Mouse (Mus musculus) E14TG2a.4 (cell line): ENCODE measurements around the gene Celf6.

Source experiments
- H3K27me3 ChIP-seq: 2 replicates; pipeline ENCODE4 v1.6.1; 2014; ENCODE audit warnings: low read length, control low read depth; ENCODE audit not compliant: insufficient read depth
- H3K36me3 ChIP-seq: 2 replicates; pipeline ENCODE4 v1.6.1; 2014; ENCODE audit warnings: low read length, control low read depth; ENCODE audit not compliant: insufficient read depth
- H3K4me1 ChIP-seq: replicated peaks from 2 replicates; pipeline ENCODE4 v1.6.1; 2014; ENCODE audit warnings: low read depth, low read length, control low read depth
- H3K4me3 ChIP-seq: replicated peaks from 2 replicates; pipeline ENCODE4 v1.5.1; 2014; ENCODE audit warnings: mild to moderate bottlenecking, low read length
- H3K9me3 ChIP-seq: 2 replicates; pipeline ENCODE4 v1.6.1; 2014; ENCODE audit warnings: low read length, control low read depth
- CTCF ChIP-seq: conservative IDR thresholded peaks from 2 replicates; pipeline ENCODE4 v1.5.1; 2014; ENCODE audit warnings: low read length
- NANOG ChIP-seq: IDR thresholded peaks from 2 replicates; pipeline ENCODE4 v1.6.1; 2014; ENCODE audit warnings: borderline replicate concordance, low read length, mixed read lengths
- POU5F1 ChIP-seq: IDR thresholded peaks from 2 replicates; pipeline ENCODE4 v1.6.1; 2014; ENCODE audit warnings: low read length, borderline replicate concordance

Gene Celf6

GRCm38 (mm10) chr9:59605967-59606366 lies 28.2 kb downstream of the Celf6 start:
- TF ChIP-seq NANOG (no peak), POU5F1 (no peak), CTCF (no peak)
- Histone ChIP-seq H3K9me3 (no peaks in the 10 kb centered on the region), H3K27me3 (peaks cover 54% of the 10 kb centered on the region), H3K4me1 (peaks cover 19% of the 10 kb centered on the region), H3K36me3 (no peaks in the 10 kb centered on the region), H3K4me3 (no peak overlapping the region)

- no peaks in the 10 kb centered on the region for H3K9me3 ChIP-seq
- H3K27me3 ChIP-seq = peaks cover 10% of the 10 kb centered on the region
- no peak for TF ChIP-seq NANOG
- TF ChIP-seq POU5F1 = no peak
- peaks cover 47% of the 10 kb centered on the region for H3K4me1 ChIP-seq
- H3K4me3 ChIP-seq = no peak overlapping the region
- no peaks in the 10 kb centered on the region for H3K36me3 ChIP-seq
Measured at GRCm38 (mm10) chr9:59610950-59611349, 33.2 kb downstream of the Celf6 start.

DNA sequence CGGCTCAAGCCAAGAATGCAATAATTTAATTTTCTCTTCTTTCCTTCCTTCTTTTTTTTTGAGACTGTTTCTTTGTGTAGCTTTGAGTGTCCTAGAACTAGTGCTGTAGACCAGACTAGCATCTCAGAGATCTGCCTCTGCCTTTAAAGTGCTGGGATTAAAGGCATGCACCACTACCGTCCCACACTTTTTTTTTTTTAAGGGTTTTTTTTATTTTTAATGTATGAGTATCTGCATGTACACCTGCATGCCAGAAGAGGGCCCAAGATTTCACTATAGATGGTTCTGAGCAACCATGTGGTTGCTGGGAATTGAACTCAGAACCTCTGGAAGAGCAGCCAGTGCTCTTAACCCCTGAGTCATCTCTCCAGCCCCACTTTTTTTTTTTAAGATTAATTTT lies 38.1 kb downstream of the Celf6 start:
- peaks cover 62% of the 10 kb centered on the region for H3K4me1 ChIP-seq
- no peak for TF ChIP-seq POU5F1
- TF ChIP-seq CTCF = no peak

GRCm38 (mm10) chr9:59616622-59617306 lies 39.0 kb downstream of the Celf6 start, which contains the start of gene Parp6:
Gene Parp6, plus strand, starts transcription at chr9:59617284.
- Histone ChIP-seq H3K4me1 (peaks cover 56% of the 10 kb centered on the region), H3K36me3 (no peaks in the 10 kb centered on the region), H3K4me3 (peak within 1 kb of the TSS; percentile 96), H3K27me3 (no peaks in the 10 kb centered on the region), H3K9me3 (no peaks in the 10 kb centered on the region)
- TF ChIP-seq POU5F1 = no peak
- no peak for TF ChIP-seq CTCF
- no peak for TF ChIP-seq NANOG

More for the DNA sequence above, 38.1 kb downstream of the Celf6 start:
- H3K4me3 ChIP-seq = peak overlapping the region; percentile 96; the same call in 1 of the 2 replicates
- no peaks in the 10 kb centered on the region for H3K36me3 ChIP-seq
- H3K27me3 ChIP-seq = 0 out of 2 replicates have a peak, but pooled peaks cover under 1% of the 10 kb centered on the region
- no peaks in the 10 kb centered on the region for H3K9me3 ChIP-seq

GRCm38 (mm10) chr9:59617307-59617973 lies 39.7 kb downstream of the Celf6 start:
- Histone ChIP-seq H3K4me3 (peak overlapping the region; percentile 96), H3K27me3 (no peaks in the 10 kb centered on the region), H3K36me3 (peaks cover 3% of the 10 kb centered on the region), H3K4me1 (peaks cover 49% of the 10 kb centered on the region), H3K9me3 (no peaks in the 10 kb centered on the region)
- TF ChIP-seq CTCF = no peak

GRCm38 (mm10) chr9:59638372-59638771 lies 60.7 kb downstream of the Celf6 start:
- TF ChIP-seq NANOG (no peak), CTCF (no peak), POU5F1 (no peak)

GRCm38 (mm10) chr9:59639936-59640335 lies 62.2 kb downstream of the Celf6 start:
- no peaks in the 10 kb centered on the region for H3K4me1 ChIP-seq
- H3K4me3 ChIP-seq = no peak overlapping the region
- peaks cover 59% of the 10 kb centered on the region for H3K36me3 ChIP-seq
- TF ChIP-seq CTCF (no peak), NANOG (no peak), POU5F1 (no peak)
- H3K9me3 ChIP-seq = no peaks in the 10 kb centered on the region
- no peaks in the 10 kb centered on the region for H3K27me3 ChIP-seq

More at GRCm38 (mm10) chr9:59638372-59638771, 60.7 kb downstream of the Celf6 start:
- H3K36me3 ChIP-seq = peaks cover 72% of the 10 kb centered on the region
- H3K4me1 ChIP-seq = no peaks in the 10 kb centered on the region
- H3K9me3 ChIP-seq = no peaks in the 10 kb centered on the region
- no peaks in the 10 kb centered on the region for H3K27me3 ChIP-seq
- no peak overlapping the region for H3K4me3 ChIP-seq

DNA sequence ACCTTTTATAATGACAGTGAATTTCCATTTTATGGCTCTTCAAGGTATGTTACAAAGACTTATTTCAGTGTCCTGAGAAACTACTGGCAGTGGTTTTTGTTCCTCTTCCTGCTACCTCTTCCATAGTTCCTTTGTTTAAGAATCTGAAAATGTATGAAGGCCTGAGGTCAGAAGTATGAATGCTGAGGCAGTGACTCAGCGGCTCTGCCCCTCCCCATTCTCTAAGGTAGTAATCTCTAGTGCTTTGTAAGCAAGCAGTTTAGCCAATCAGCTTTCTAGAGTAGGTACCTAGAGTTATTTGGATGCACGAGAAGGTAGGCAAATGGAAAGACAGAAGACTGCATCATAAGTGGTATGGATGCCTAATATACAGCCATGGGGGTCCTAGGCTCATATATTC lies 63.6 kb downstream of the Celf6 start:
- Histone ChIP-seq H3K4me3 (no peak overlapping the region), H3K9me3 (no peaks in the 10 kb centered on the region), H3K36me3 (peaks cover 49% of the 10 kb centered on the region), H3K27me3 (no peaks in the 10 kb centered on the region), H3K4me1 (no peaks in the 10 kb centered on the region)
- no peak for TF ChIP-seq NANOG
- TF ChIP-seq CTCF = no peak
- TF ChIP-seq POU5F1 = no peak

DNA sequence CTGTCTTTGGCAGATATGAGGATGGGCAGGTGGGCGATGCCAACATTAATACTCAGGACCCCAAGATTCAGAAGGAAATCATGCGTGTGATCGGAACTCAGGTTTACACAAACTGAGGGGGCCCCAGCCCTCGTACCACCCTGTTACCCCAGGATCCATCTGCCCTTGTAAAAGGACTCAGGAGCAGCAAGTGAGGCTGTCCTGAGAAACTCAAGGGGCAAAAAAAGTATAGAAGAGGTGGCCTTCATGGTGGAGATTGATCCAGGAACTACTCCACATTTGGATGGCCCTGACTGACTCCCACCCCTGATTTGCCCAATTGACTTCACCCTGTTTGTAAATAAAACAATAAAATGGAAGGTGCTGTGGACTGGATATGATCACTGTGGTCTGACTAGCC lies 72.2 kb downstream of the Celf6 start:
- H3K9me3 ChIP-seq = no peaks in the 10 kb centered on the region
- TF ChIP-seq CTCF (no peak), POU5F1 (no peak), NANOG (no peak)
- peaks cover 25% of the 10 kb centered on the region for H3K4me1 ChIP-seq
- H3K4me3 ChIP-seq = no peak overlapping the region
- H3K36me3 ChIP-seq = peaks cover 33% of the 10 kb centered on the region
- no peaks in the 10 kb centered on the region for H3K27me3 ChIP-seq
